In the genomic region with DNA sequence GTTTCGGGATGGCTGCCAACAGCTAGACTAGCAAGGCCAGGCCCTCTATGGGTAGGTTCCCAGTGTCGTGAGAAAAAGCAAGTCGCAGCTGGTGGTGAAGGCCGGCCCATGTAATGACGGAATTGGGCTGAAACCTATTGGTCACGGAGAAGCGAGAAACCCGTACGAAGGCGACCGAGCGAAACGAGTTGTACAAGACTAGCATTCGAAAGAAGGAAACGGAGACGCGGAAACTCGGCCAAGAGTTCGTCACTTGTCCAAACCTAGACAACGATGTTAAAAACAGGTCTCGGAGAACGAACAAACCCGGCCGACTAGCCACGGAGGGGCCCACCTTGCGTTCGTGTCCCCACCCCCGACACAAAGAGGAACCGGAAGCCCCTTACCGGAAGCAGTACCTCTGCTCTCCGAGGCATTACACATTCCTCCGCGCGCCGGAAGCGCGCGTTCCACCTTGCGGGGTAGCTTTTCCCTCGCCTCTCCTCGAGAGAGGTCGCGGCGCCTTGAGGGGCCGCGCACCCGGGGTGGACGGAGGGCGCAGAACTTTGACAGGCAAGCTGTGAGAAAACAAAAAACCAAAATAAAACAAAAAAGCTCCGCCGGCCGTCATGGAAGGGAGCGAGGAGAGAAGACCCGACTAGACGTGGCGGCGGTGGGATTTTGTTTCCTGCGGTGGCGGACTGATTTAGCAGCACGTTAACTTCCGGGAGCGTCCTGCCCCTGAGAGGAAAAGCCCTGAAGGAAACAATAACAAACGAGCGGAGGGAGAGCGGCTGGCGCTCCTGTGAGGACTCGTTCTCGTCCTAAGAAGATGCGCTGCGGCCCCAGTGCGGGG, we compare ENCODE assay signal across 8 mouse cellular contexts. TPM values are rescaled to one million over a fixed set of nuclear protein-coding genes. Genes with fewer than 3 reads are reported as not detected.
DNase-seq lines count a peak whose midpoint lies in the region; ATAC-seq lines count a peak whose summit lies in the region.

A gene (plus strand): TSS at position 437 of the 835 bp plus-strand sequence.
A gene (minus strand): TSS at position 687 of the 835 bp plus-strand sequence.

- peak; percentile 95 to 99 for DNase-seq in adrenal gland, adult (ENCODE audit: inconsistent age in 2 of 2, low spot score in 1 of 2)
- peak; percentile 97 for DNase-seq in embryo, embryonic 10.5 days (ENCODE audit: low spot score)
- DNase-seq in gastrocnemius, postnatal 14 days, result peak; percentile 90
- DNase-seq in left cerebral cortex, postnatal 10 days (ENCODE audit: extremely low spot score in 1 of 2, low spot score in 2 of 2), result peak; percentile 91 to 94
- DNase-seq in right cerebral cortex, postnatal 25 days, result peak; percentile 96
- peak; percentile 90 to 91 for DNase-seq in urinary bladder, postnatal 4 days (ENCODE audit: low spot score in 2 of 2)

- intact Hi-C loops in gastrocnemius, postnatal 14 days (cut with DNase I; ENCODE audit: low total_unique reads), result no loop called here
- intact Hi-C loops in left cerebral cortex, postnatal 10 days (cut with DNase I), result no loop called here

- peak; percentile 92 for ATAC-seq in inflammation-experienced regulatory T-cells, adult 6 months
- peak; percentile 93 for ATAC-seq in megakaryocyte-erythroid progenitor cell, adult 5-6 weeks (replicated peaks; ENCODE audit: low FRiP score, low TSS enrichment, poor library complexity, severe bottlenecking)

RNA-seq across cellular contexts. Expression of the first gene that starts in this region (rescaled TPM):
- 10 to 100 TPM; 21.1 to 23.8 TPM for total RNA-seq in gastrocnemius, postnatal 14 days (2021)
- polyA plus RNA-seq in inflammation-experienced regulatory T-cells, adult 6 months (2017; shearing (Covaris generic)), result 10 to 100 TPM; 67.6 to 97.2 (median 82.3) TPM
- 10 to 100 TPM; 29.1 to 31.2 TPM for total RNA-seq in left cerebral cortex, postnatal 10 days (2021)
- total RNA-seq in megakaryocyte-erythroid progenitor cell, adult 5-6 weeks (2014; fragmentation: Nextera tagmentation), result 42.8 and 49.4 TPM in 2 replicates
- total RNA-seq in megakaryocyte-erythroid progenitor cell, adult 5-6 weeks (2017), result 165 and 213 TPM in 2 replicates

RNA-seq across cellular contexts. Expression of the second gene that starts in this region (rescaled TPM):
- total RNA-seq in gastrocnemius, postnatal 14 days (2021), result 1 to 10 TPM; 5.5 to 6.6 TPM
- polyA plus RNA-seq in inflammation-experienced regulatory T-cells, adult 6 months (2017; shearing (Covaris generic)), result 10 to 100 TPM in 2 of 3 experiments, 1 to 10 TPM in 1; 9.6 to 11.5 (median 10.6) TPM
- total RNA-seq in left cerebral cortex, postnatal 10 days (2021), result 1 to 10 TPM; 4.6 to 7.7 TPM
- total RNA-seq in megakaryocyte-erythroid progenitor cell, adult 5-6 weeks (2014; fragmentation: Nextera tagmentation), result 31.7 and 33.4 TPM in 2 replicates
- total RNA-seq in megakaryocyte-erythroid progenitor cell, adult 5-6 weeks (2017), result 32.6 and 45.6 TPM in 2 replicates

Comparison
In these comparisons a context has a peak if more than half of its experiments do, and no peak if none do; other contexts are left out.
1. Peak in every context shown above with its lines: DNase-seq and ATAC-seq.